Mouse (Mus musculus) hindbrain, embryonic 10.5 days (tissue): ENCODE results near the gene Eif4a1. TPM values are rescaled to one million over a fixed set of nuclear protein-coding genes. Genes with fewer than 3 reads are reported as not detected.

ENCODE experiments used
- DNase-seq: peaks from one replicate; pipeline ENCODE4 v3.0.0-alpha.2; 2017; ENCODE audit warnings: low spot score
- H3K27ac ChIP-seq: fragments of 300-500 bp; sonication (generic); 2 replicates; pipeline ENCODE4 v1.5.1; 2016; ENCODE audit warnings: mild to moderate bottlenecking, moderate library complexity
- H3K27me3 ChIP-seq: fragments of 300-500 bp; sonication (generic); 2 replicates; pipeline ENCODE4 v1.6.1; 2016; ENCODE audit warnings: mild to moderate bottlenecking; ENCODE audit not compliant: poor library complexity, insufficient read depth, severe bottlenecking
- H3K36me3 ChIP-seq: fragments of 300-500 bp; sonication (generic); 2 replicates; pipeline ENCODE4 v1.6.1; 2016; ENCODE audit warnings: mild to moderate bottlenecking, moderate library complexity
- H3K4me1 ChIP-seq: fragments of 300-500 bp; sonication (generic); replicated peaks from 2 replicates; pipeline ENCODE4 v1.6.1; 2016; ENCODE audit warnings: mild to moderate bottlenecking
- H3K4me3 ChIP-seq: fragments of 300-500 bp; sonication (generic); 2 replicates; pipeline ENCODE4 v1.5.1; 2016; ENCODE audit warnings: mild to moderate bottlenecking, moderate library complexity
- H3K9me3 ChIP-seq: fragments of 300-500 bp; sonication (generic); 2 replicates; pipeline ENCODE4 v1.6.1; 2016; ENCODE audit warnings: mild to moderate bottlenecking, moderate library complexity
- WGBS: fragments of 180-500 bp; shearing (Covaris S2); methylation state at CpG from one replicate; pipeline ENCODE4 v1.1.7; 2016; 5-methylcytosine and 5-hydroxymethylcytosine counted together
- polyA plus RNA-seq: library from polyadenylated mRNA; unstranded; fragments of >200 nt; fragmentation: Nextera tagmentation; extraction: Ambion mirVana; gene quantifications from 2 replicates; pipeline ENCODE4 v1.2.1, GENCODE M21; 2016

The Eif4a1 gene
- polyA plus RNA-seq, 1 experiment from 2014 or later = 935 TPM

DNA sequence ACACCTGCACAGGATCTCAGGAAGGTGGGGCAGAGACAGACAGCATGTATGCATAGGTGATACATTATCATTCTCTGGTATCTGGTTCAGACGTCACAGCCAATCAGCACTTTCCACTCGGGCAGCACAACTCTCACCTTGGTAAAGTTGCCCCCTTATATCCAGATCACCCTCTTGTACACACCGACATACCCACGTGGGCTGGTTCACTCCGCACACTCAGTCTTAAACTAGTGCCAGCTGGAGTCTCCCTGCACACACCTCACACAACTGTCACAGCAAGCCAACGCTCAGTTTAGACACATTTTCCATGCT lies 22.8 kb upstream of the Eif4a1 start:
- H3K27ac ChIP-seq = peak overlapping the region; percentile 89
- H3K4me1 ChIP-seq = peaks cover 19% of the 10 kb centered on the region
- WGBS = 34% methylated on average over 6 of the region's 6 CpGs
- no peaks in the 10 kb centered on the region for H3K36me3 ChIP-seq
- 0 out of 2 replicates have a peak, but pooled peaks cover 9% of the 10 kb centered on the region for H3K27me3 ChIP-seq
- DNase-seq = no peak
- no peaks in the 10 kb centered on the region for H3K9me3 ChIP-seq
- peak overlapping the region; percentile 59 for H3K4me3 ChIP-seq

DNA sequence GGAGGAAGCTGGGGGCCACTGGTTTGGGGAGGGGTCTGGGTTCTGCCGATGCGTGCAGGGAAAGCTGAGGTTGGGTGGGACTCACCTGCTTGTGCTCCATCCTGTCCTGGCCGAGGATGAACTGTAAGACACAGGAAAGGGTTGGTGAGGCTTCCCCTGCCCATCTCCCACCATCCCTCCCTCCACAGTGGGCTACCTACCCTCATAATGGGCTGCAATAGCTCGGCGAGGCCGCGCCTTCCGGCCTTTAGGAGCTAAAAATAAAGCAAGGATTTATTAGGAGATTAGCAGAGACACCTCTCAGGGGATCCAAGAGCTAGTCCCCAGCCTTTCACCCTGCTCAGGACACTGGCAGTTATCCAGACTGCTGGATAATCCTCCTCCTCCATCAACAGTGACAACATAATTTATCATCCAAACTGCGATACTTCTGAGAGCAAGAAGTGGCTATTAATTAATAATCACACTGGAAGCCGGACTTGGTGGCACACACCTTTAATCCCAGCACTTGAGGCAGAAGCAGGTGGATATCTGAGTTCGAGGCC lies 21.3 kb upstream of the Eif4a1 start:
- Histone ChIP-seq H3K36me3 (no peaks in the 10 kb centered on the region), H3K4me1 (peaks cover 22% of the 10 kb centered on the region), H3K4me3 (no peak overlapping the region), H3K9me3 (no peaks in the 10 kb centered on the region), H3K27me3 (0 out of 2 replicates have a peak, but pooled peaks cover 9% of the 10 kb centered on the region), H3K27ac (no peak overlapping the region)
- WGBS = 71% methylated on average over 11 of the region's 11 CpGs
- no peak for DNase-seq

DNA sequence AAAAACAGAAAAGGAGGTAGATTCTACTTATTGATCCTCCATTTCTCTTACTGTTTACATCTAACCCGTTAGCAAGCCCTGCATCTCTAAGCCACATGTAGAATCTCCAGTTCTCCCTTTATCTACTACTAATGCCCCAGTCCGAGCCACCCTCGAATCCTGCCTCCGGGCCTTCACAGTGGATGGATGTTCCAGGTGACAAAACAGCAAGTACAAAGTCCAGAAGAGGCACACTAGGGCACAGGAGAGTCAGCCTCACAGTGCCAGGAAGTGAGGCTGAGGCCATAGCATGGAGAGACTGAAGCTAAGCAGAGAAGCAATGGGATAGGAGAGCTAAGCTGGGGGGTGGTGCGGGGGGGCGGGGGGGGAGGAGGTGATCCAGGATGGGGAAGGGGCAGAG lies 20.6 kb upstream of the Eif4a1 start:
- Histone ChIP-seq H3K9me3 (no peaks in the 10 kb centered on the region), H3K27me3 (0 out of 2 replicates have a peak, but pooled peaks cover 9% of the 10 kb centered on the region)
- 82% methylated on average over 6 of the region's 6 CpGs for WGBS

DNA sequence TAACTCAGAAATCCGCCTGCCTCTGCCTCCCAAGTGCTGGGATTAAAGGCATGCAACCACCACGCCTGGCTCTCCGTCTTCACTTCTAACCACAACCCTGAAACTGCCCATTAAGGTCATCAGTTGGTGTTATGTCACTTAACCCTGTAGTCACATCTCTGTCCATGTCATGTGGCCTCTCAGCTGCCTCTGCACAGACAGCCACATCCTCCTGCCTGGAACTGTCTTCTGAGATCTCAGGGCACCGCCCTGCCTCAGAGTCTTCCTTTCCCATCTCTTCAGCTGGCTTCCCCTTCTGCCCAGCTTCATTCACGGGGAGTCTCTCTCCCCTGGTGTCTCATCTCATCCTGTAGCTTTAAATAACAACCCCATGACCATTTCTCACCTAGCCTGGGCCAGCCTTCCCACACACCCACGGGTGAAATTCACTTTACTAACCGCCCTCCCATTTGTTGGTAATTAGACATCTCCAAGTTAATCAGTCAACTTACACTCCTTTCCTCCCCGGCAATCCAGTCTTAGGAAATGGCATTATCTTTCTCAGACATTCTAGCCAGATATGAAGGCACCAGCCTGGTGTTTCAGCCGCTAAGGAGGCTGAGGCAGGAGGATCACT lies 20.1 kb upstream of the Eif4a1 start:
- no peak for DNase-seq
- WGBS = 83% methylated on average over 9 of the region's 9 CpGs
- Histone ChIP-seq H3K9me3 (no peaks in the 10 kb centered on the region), H3K27me3 (0 out of 2 replicates have a peak, but pooled peaks cover 10% of the 10 kb centered on the region), H3K27ac (no peak overlapping the region), H3K4me1 (peaks cover 22% of the 10 kb centered on the region), H3K36me3 (no peaks in the 10 kb centered on the region), H3K4me3 (no peak overlapping the region)

More for the DNA sequence above, 20.6 kb upstream of the Eif4a1 start:
- H3K4me3 ChIP-seq = no peak overlapping the region
- no peak for DNase-seq
- no peaks in the 10 kb centered on the region for H3K36me3 ChIP-seq
- peaks cover 22% of the 10 kb centered on the region for H3K4me1 ChIP-seq
- H3K27ac ChIP-seq = no peak overlapping the region

DNA sequence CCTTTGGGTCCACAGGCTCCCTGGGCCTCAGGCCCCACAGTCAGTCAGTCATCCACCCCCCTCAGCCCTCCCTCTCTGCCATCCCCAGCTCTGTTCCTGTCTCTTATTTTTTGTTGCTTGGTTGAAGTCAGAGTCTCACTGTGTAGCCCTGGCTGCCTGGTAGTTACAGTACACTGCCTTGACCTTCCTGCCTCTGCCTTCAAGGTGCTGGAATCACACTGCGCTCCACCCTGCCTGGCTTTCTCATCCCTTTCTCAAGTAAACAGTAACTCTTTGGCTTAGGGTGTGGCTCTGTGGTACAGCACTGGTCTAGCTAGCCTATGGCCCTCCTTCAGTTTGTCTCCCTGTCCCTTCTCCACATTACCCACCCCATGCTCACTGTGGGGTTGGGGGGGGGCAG lies 17.7 kb upstream of the Eif4a1 start:
- no peak overlapping the region for H3K4me3 ChIP-seq
- H3K27ac ChIP-seq = peak overlapping the region; percentile 23; the same call in 1 of the 2 replicates
- H3K9me3 ChIP-seq = no peaks in the 10 kb centered on the region
- WGBS = 97% methylated on average over 1 of the region's 1 CpGs
- H3K27me3 ChIP-seq = 0 out of 2 replicates have a peak, but pooled peaks cover 11% of the 10 kb centered on the region
- peaks cover 22% of the 10 kb centered on the region for H3K4me1 ChIP-seq
- H3K36me3 ChIP-seq = no peaks in the 10 kb centered on the region
- DNase-seq = no peak

DNA sequence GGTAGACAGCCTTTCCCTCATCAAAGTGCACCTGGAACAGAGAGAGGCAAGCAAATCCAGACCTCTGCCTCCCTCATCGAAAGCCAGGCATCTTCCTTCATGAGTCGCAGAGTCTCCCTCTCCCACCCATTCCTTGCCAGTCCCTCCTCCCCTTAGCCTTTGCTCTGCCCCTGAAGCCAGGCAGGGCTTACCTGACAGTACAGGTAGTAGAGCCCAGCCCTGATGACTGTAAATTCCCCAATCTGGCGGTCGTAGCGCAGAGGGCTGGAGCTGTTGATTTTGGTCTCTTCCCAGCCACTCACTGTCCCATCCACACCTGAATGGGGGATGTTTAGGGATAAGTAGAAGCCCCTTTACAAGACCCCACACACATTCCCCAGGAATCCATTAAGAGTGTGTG lies 14.8 kb upstream of the Eif4a1 start:
- no peaks in the 10 kb centered on the region for H3K36me3 ChIP-seq
- WGBS = 54% methylated on average over 5 of the region's 5 CpGs
- no peaks in the 10 kb centered on the region for H3K9me3 ChIP-seq
- peaks cover 28% of the 10 kb centered on the region for H3K4me1 ChIP-seq
- H3K27me3 ChIP-seq = peaks cover 15% of the 10 kb centered on the region; the same call in 1 of the 2 replicates
- peak overlapping the region; percentile 14; the same call in 1 of the 2 replicates for H3K4me3 ChIP-seq
- H3K27ac ChIP-seq = no peak overlapping the region
- DNase-seq = no peak

DNA sequence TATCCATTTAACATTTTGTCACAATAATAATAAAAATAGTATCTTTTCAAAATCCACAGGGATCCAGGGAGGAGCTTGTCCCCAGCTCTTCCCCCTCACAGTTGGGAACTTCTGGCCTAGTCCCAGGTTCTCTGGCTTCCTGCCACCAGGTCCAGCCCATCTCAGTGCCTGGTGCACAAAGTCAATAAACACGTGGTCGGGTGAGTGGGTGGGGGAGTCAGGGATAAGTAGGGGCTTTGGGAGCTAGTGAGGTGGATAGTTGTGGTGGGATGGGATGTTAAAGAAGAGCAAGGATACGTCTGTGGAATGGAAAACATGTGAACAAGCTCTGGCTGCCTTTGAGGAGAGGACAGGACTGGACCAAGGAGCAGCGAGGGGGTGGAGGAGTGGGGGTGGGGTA lies 14.2 kb upstream of the Eif4a1 start:
- DNase-seq = no peak
- Histone ChIP-seq H3K4me3 (no peak overlapping the region), H3K27me3 (peaks cover 15% of the 10 kb centered on the region; the same call in 1 of the 2 replicates), H3K4me1 (peaks cover 34% of the 10 kb centered on the region), H3K9me3 (no peaks in the 10 kb centered on the region), H3K27ac (no peak overlapping the region), H3K36me3 (no peaks in the 10 kb centered on the region)
- WGBS = 18% methylated on average over 4 of the region's 4 CpGs

DNA sequence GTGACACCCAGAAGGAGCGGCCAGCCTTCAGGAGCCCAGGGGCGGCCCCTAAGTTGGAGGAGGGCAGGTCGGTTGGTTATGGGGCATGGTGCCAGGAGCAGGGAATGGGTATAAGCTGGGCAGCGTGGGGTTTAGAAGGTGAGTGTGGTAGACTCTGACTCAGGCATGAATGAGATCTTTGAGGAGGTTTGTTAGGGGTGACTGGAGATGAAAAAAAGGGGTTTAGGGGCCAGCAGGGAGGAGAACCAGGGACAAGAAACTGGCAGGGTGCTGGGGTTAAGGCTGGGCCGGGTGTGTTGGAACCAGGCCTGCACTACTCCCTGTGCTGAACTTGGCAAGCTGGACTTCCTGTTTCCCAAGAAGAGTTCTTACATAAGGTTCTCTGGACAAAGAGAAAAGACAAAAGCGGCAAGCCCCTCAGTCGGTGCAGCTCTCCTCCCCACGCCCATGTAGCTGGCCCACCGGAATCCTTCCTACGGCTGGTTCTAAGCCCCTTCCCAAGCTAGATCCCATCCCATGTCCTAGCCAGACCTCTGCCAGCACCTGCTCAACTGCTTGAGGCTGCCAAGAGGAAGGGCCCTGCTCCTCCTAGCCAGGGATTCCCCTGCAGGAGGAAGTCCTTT lies 13.4 kb upstream of the Eif4a1 start, which contains the start of gene Tnfsf13:
TSS of gene Tnfsf13 (minus strand) at position 259 of the 623 bp plus-strand sequence.
- no peak within 1 kb of the TSS for H3K4me3 ChIP-seq
- H3K27me3 ChIP-seq = peaks cover 15% of the 10 kb centered on the region; the same call in 1 of the 2 replicates
- H3K36me3 ChIP-seq = no peaks in the 10 kb centered on the region; the same call in 1 of the 2 replicates
- no peaks in the 10 kb centered on the region for H3K9me3 ChIP-seq
- 74% methylated on average over 10 of the region's 10 CpGs for WGBS
- no peak within 1 kb of the TSS for H3K27ac ChIP-seq
- DNase-seq = no peak
- H3K4me1 ChIP-seq = peaks cover 41% of the 10 kb centered on the region

DNA sequence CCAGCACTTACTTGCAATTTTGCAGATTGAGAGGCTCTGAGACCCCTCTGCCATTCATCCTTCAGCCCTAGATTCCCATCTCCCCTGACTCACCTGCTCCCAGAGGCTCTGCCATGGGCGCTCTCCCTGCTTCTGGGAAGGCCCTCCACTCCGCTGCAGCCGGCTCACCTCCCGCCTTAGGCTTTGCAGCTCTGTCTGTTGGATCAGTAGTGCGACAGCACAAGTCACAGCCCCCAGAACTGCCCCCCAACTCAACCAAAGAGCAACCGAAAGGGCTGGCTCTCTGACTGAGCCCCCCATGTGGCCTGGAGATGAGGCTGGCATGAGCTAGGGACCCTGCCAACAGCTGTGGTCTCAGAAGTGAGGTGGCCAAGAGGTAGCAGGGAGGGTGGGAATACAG lies 12.7 kb upstream of the Eif4a1 start:
- H3K27ac ChIP-seq = no peak overlapping the region
- peaks cover 15% of the 10 kb centered on the region; the same call in 1 of the 2 replicates for H3K27me3 ChIP-seq
- WGBS = 83% methylated on average over 6 of the region's 6 CpGs
- H3K4me1 ChIP-seq = peaks cover 47% of the 10 kb centered on the region
- DNase-seq = no peak
- no peak overlapping the region for H3K4me3 ChIP-seq
- no peaks in the 10 kb centered on the region for H3K9me3 ChIP-seq
- peaks cover 7% of the 10 kb centered on the region for H3K36me3 ChIP-seq

DNA sequence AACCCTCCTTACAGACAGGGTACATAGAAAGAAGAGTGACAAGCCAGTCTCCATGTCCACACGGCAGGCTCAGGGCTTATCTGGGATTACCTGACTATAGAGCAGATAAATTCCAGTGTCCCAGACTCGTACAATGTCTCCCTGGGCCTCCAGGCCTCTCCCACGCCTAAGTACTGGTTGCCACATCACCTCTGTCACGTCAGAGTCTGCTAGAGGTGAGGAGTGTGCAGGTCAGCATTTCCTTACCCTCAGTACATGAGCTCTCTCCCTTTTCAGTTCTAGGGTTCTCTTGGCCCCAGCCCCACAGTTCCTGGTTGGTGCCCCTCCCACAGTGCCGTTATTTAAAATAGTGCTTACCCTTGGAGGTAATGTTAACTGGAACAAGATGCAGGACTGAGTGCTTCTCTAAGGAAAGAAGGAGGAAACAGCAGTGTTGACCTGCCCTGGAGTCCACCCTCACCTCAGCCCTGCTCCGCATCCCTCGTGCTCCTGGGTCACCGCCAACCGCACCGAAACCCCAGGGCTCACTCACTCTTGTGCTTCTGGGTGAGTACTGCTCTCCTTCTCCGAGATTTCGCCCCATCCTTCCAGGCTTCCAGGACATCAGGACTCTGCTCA lies 12.0 kb upstream of the Eif4a1 start:
- no peak for DNase-seq
- H3K4me1 ChIP-seq = peaks cover 50% of the 10 kb centered on the region

DNA sequence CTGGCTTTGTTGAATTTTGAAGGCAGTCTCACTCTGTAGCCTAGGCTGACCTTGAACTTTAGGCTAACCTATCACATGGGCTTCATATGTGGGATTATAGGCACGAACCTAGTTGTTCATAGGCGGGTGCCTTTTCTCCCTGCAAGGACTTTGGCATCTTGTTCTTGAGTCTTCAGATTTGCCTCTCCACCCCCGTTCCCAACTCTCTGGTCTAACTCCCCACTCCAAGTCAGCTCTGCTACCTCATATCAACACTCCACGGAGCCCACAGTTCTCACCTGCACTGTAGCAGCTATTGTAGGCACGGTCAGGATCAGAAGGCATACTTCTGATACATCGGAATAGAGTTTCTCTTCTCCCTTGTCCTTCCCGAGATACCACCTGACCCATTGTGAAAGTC lies 11.4 kb upstream of the Eif4a1 start:
- H3K27me3 ChIP-seq = peaks cover 15% of the 10 kb centered on the region; the same call in 1 of the 2 replicates
- H3K36me3 ChIP-seq = peaks cover 21% of the 10 kb centered on the region
- H3K27ac ChIP-seq = peak overlapping the region; percentile 84; the same call in 1 of the 2 replicates
- peaks cover 50% of the 10 kb centered on the region for H3K4me1 ChIP-seq
- 79% methylated on average over 7 of the region's 7 CpGs for WGBS
- H3K9me3 ChIP-seq = no peaks in the 10 kb centered on the region
- H3K4me3 ChIP-seq = no peak overlapping the region
- DNase-seq = no peak

More for the DNA sequence above, 12.0 kb upstream of the Eif4a1 start:
- Histone ChIP-seq H3K36me3 (peaks cover 14% of the 10 kb centered on the region), H3K27ac (peak overlapping the region; percentile 41), H3K9me3 (no peaks in the 10 kb centered on the region), H3K27me3 (peaks cover 15% of the 10 kb centered on the region; the same call in 1 of the 2 replicates), H3K4me3 (no peak overlapping the region)
- WGBS = 86% methylated on average over 12 of the region's 12 CpGs

DNA sequence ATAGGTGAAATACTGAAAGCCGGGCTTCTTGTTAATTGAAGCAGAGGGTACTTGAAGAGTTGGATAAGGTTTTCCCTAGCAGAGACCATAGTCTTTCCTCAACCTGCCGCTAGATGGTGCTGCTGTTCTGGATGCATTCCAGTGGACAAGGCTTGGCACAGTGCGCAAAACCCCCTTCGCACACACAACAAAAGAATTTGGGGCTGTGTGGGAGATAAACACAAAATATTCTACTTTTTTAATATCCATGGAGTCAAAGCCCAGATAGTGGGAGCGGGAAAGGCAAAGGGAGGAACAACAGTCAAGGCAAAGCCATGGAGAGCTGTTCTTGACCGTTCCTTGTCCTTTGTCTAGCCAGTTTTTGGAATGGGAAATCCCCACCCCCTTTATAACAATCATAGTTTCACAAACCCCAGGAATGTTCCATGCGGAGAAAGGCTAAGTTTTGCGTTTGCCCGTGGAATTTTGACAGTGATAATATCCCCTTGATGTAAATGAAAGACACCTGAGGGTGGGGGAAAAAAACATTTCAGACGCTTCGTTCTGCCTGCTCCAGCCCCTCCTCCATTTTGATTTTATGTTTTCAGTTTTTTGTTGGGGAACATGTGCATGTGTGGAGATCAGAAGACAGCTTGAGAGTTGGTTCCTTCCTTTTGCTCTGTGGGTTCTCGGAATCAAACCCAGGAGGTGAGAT lies 10.8 kb upstream of the Eif4a1 start:
- peak; percentile 90 for DNase-seq
- Histone ChIP-seq H3K9me3 (no peaks in the 10 kb centered on the region), H3K27ac (peak overlapping the region; percentile 84), H3K4me1 (peaks cover 50% of the 10 kb centered on the region), H3K36me3 (peaks cover 26% of the 10 kb centered on the region), H3K4me3 (peak overlapping the region; percentile 82), H3K27me3 (peaks cover 15% of the 10 kb centered on the region; the same call in 1 of the 2 replicates)
- 28% methylated on average over 12 of the region's 12 CpGs for WGBS
